Mouse (Mus musculus): ENCODE data around the gene Cd38.

DNA sequence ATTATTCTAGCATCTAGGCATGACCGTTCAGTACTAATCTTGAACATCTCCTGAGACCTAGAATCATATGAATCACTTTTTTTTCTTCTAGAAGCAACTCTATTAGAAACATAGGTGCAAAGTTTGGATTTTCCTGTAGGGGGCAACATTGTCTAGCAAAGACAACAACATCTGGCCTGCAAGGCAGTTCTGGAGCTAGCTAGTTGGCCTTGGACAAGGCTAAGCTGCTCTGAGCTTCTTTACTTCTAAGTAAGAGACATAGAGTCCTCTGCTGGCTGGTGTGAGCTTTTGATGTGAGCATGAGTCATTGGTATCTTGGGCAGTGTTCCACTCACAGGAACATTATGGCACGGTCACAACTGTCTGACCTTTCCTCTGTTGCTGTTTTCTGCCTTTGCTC lies 25.8 kb downstream of the Cd38 start:
- TF ChIP-seq CTCF (IDR thresholded peaks at IDR 0.05; ENCODE audit: extremely low read depth, insufficient read depth, low read length) (peak; percentile 49), POLR2A (IDR thresholded peaks at IDR 0.05; ENCODE audit: extremely low read depth, insufficient read depth, low read length) (no peak)
